Mouse (Mus musculus) E14TG2a.4 (cell line): ENCODE results near the gene Col12a1.

ENCODE experiments used
- H3K27me3 ChIP-seq: 2 replicates; pipeline ENCODE4 v1.6.1; 2014; ENCODE audit warnings: low read length, control low read depth; ENCODE audit not compliant: insufficient read depth
- H3K36me3 ChIP-seq: 2 replicates; pipeline ENCODE4 v1.6.1; 2014; ENCODE audit warnings: low read length, control low read depth; ENCODE audit not compliant: insufficient read depth
- H3K4me1 ChIP-seq: replicated peaks from 2 replicates; pipeline ENCODE4 v1.6.1; 2014; ENCODE audit warnings: low read depth, low read length, control low read depth
- H3K4me3 ChIP-seq: replicated peaks from 2 replicates; pipeline ENCODE4 v1.5.1; 2014; ENCODE audit warnings: mild to moderate bottlenecking, low read length
- H3K9me3 ChIP-seq: 2 replicates; pipeline ENCODE4 v1.6.1; 2014; ENCODE audit warnings: low read length, control low read depth
- CTCF ChIP-seq: conservative IDR thresholded peaks from 2 replicates; pipeline ENCODE4 v1.5.1; 2014; ENCODE audit warnings: low read length
- NANOG ChIP-seq: IDR thresholded peaks from 2 replicates; pipeline ENCODE4 v1.6.1; 2014; ENCODE audit warnings: borderline replicate concordance, low read length, mixed read lengths
- POU5F1 ChIP-seq: IDR thresholded peaks from 2 replicates; pipeline ENCODE4 v1.6.1; 2014; ENCODE audit warnings: low read length, borderline replicate concordance

The Col12a1 gene

DNA sequence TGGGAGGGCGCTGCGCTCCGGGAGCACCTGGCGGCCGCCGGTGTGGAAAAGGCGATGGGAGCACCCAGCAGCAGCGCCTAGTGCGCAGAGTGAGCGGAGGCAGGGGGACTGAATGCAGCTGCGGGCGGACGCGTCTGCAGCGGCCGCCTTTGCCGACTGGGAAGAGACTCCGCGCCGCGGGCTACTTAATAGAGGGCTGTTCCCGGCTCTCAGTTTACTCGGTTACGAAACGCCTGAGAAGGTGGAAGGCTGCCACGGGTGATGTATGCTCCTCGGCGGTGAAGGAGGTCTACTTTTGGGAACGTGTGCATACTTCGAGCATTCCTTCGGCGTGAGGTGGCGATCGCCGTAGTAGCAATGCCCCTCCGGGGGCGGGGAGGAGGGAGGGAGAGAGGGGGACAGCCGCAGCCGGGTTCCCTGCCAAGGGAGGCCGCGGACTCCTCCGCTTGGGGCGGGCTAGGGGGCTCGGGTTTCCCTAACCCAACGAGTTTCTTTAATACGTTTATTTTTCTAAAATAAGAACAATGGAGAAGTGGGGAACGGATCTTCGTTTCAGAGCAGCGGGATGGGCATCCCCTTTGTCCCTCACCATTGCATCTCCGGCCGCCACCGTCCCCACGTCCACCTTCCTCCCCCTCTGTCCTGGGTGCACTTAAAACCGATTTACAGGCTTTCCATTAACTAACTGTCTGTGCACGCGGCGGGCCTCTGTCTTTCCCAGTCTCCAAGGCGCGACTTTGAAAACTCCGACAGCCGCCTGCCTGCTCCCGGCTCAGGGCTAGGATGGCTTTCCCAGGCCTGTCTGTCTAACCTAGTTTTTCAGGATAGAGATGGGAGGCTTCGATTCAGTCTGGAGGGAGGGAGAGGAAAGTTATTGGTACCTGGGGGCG lies at the start of gene Col12a1:
TSS of gene Col12a1 (minus strand) at position 351 of the 890 bp plus-strand sequence.
- H3K36me3 ChIP-seq = no peaks in the 10 kb centered on the region
- TF ChIP-seq POU5F1 = no peak
- TF ChIP-seq NANOG = no peak
- no peak for TF ChIP-seq CTCF
- H3K4me1 ChIP-seq = peaks cover 42% of the 10 kb centered on the region
- H3K4me3 ChIP-seq = peak within 1 kb of the TSS; percentile 73
- peaks cover 5% of the 10 kb centered on the region for H3K9me3 ChIP-seq
- peaks cover 69% of the 10 kb centered on the region for H3K27me3 ChIP-seq

GRCm38 (mm10) chr9:79766991-79767545 lies 48.4 kb upstream of the Col12a1 start:
- H3K27me3 ChIP-seq = no peaks in the 10 kb centered on the region
- H3K4me3 ChIP-seq = no peak overlapping the region
- H3K4me1 ChIP-seq = no peaks in the 10 kb centered on the region
- TF ChIP-seq NANOG = no peak
- no peak for TF ChIP-seq CTCF
- no peak for TF ChIP-seq POU5F1
- H3K36me3 ChIP-seq = no peaks in the 10 kb centered on the region
- no peaks in the 10 kb centered on the region for H3K9me3 ChIP-seq

DNA sequence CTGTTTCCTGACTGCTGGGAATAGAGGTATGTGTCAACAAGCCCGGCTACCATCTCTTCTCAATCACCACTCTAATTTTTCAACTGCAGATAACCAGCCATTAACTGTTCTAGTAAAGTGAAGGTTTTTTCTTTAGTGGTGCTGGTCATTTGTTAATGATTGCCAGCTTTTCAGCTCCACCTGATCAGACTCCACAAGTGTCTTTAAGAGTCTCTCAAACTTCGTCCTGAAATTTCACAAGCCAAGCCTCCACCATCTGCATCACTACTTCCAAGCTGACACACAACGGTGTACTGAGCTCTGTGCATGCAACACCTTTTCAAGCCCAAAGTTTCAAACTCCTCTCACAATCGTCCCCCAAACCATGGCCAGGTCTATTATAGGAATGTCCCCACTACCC lies 46.7 kb upstream of the Col12a1 start:
- H3K4me1 ChIP-seq = peaks cover 1% of the 10 kb centered on the region
- no peaks in the 10 kb centered on the region for H3K9me3 ChIP-seq
- no peaks in the 10 kb centered on the region for H3K27me3 ChIP-seq
- TF ChIP-seq NANOG = no peak
- no peaks in the 10 kb centered on the region for H3K36me3 ChIP-seq
- H3K4me3 ChIP-seq = no peak overlapping the region

- Histone ChIP-seq H3K4me3 (no peak overlapping the region), H3K27me3 (no peaks in the 10 kb centered on the region), H3K36me3 (peaks cover 8% of the 10 kb centered on the region), H3K9me3 (no peaks in the 10 kb centered on the region), H3K4me1 (peaks cover 20% of the 10 kb centered on the region)
- TF ChIP-seq NANOG (no peak), CTCF (no peak), POU5F1 (no peak)
Observed at GRCm38 (mm10) chr9:79762519-79762918, 43.9 kb upstream of the Col12a1 start.

- H3K4me3 ChIP-seq = peak overlapping the region; percentile 97
- H3K27me3 ChIP-seq = no peaks in the 10 kb centered on the region
- peaks cover 28% of the 10 kb centered on the region for H3K36me3 ChIP-seq
- TF ChIP-seq NANOG = no peak
- no peak for TF ChIP-seq CTCF
- TF ChIP-seq POU5F1 = no peak
- H3K9me3 ChIP-seq = no peaks in the 10 kb centered on the region
- H3K4me1 ChIP-seq = peaks cover 20% of the 10 kb centered on the region
Observed at GRCm38 (mm10) chr9:79760076-79760475, 41.4 kb upstream of the Col12a1 start.

DNA sequence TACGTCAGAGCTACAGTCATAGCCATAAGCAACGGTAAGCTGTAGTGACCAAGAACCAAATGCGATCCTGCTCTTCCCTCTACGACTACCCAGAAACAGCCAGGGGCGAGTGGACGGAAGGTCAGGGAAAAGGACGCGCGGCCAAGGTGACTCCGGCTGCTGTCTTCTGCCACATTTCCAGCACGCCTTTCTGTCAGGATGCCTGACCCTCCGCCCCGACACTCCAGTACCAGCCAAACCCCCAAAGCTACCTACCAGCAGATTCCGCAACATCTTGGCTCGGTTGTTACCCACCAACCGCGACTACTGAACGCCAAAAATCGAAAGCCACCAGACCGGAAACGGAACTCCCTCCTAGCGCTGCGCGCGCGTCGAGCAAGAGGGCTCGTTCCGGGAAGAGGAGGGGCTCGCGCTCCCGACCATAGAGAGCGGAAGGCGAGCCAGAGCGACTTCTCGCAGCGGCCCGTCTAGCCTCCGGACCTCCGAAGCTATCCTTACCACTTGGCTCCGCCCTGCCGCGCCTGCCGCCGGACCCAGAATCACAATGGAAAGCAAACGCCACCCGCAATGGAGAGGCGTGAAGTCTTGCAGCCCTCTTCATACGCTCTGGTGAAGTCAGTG lies 40.9 kb upstream of the Col12a1 start, which contains the start of gene Cox7a2:
TSS of gene Cox7a2 (minus strand) at position 494 of the 621 bp plus-strand sequence.
- peaks cover 31% of the 10 kb centered on the region for H3K36me3 ChIP-seq
- TF ChIP-seq CTCF = no peak
- no peak for TF ChIP-seq NANOG
- TF ChIP-seq POU5F1 = no peak

DNA sequence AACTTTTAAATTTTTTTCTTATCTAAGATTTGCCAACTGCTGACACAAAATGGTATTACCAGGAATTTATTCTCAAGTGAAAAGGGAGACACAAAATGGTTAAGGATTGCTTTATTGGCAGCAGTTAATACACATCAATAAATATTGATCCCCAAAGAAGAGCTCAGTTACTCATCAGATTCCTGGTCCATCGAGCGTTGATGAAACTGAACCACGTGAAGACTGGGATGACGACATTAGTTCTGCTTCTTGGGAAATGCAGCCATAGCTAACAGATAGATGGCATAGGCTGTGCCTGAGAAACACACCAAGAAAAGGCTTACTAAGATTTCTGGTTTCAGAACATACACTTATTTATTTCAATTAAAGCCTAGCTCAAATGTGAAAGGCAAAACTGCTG lies 36.7 kb upstream of the Col12a1 start:
- Histone ChIP-seq H3K36me3 (peaks cover 46% of the 10 kb centered on the region), H3K9me3 (no peaks in the 10 kb centered on the region), H3K4me3 (no peak overlapping the region), H3K27me3 (no peaks in the 10 kb centered on the region), H3K4me1 (peaks cover 33% of the 10 kb centered on the region)
- TF ChIP-seq NANOG = no peak
- TF ChIP-seq POU5F1 = no peak
- no peak for TF ChIP-seq CTCF

More for the DNA sequence above, 40.9 kb upstream of the Col12a1 start, which contains the start of gene Cox7a2:
- H3K4me3 ChIP-seq = peak within 1 kb of the TSS; percentile 97
- peaks cover 20% of the 10 kb centered on the region for H3K4me1 ChIP-seq
- H3K27me3 ChIP-seq = no peaks in the 10 kb centered on the region
- no peaks in the 10 kb centered on the region for H3K9me3 ChIP-seq

- TF ChIP-seq NANOG (no peak), CTCF (no peak), POU5F1 (no peak)
- no peaks in the 10 kb centered on the region for H3K27me3 ChIP-seq
- peaks cover 31% of the 10 kb centered on the region for H3K36me3 ChIP-seq
- 0 out of 2 replicates have a peak overlapping the region, but pooled peaks have one; percentile 20 for H3K4me3 ChIP-seq
- no peaks in the 10 kb centered on the region for H3K9me3 ChIP-seq
- H3K4me1 ChIP-seq = peaks cover 14% of the 10 kb centered on the region
Observed at GRCm38 (mm10) chr9:79751846-79752245, 33.2 kb upstream of the Col12a1 start.
